ENCODE assay signal across 16 mouse cellular contexts in genomic region chr12:13066604-13067181, GRCm38 (mm10).
DNase-seq lines count a peak whose midpoint lies in the region; ATAC-seq lines count a peak whose summit lies in the region.
"Had no signal": no experiment of that assay in that cellular context is flagged by ENCODE, and none has a peak within 500 bp of the region (broad histone marks: within the 10 kb centered on the region; RNA-seq: fewer than 3 reads in every experiment).

No protein-coding gene starts in this region.

- H3K27me3 ChIP-seq in lung, embryonic 15.5 days: no peaks in the 10 kb centered on the region
- no peaks in the 10 kb centered on the region for H3K27me3 ChIP-seq in embryonic facial prominence, embryonic 10.5 days (replicated peaks; ENCODE audit: low read depth, poor library complexity, severe bottlenecking)
- H3K27me3 ChIP-seq: heart, embryonic 13.5 days; hindbrain, embryonic 15.5 days had no signal

- no peak for DNase-seq in lung, postnatal 14 days
- peak; percentile 74 for DNase-seq in embryonic facial prominence, embryonic 10.5 days (ENCODE audit: low spot score)
- DNase-seq in forelimb bud, embryonic 11.5 days (ENCODE audit: low read depth, low spot score): peak; percentile 78
- DNase-seq in heart, postnatal 36 days: no peak
- DNase-seq in right cerebral cortex, postnatal 14 days: no peak
- DNase-seq: adrenal gland, postnatal 14 days; cerebellum, postnatal 36 days; gastrocnemius, postnatal 10 days had no signal

- intact Hi-C loops in heart, postnatal 36 days (cut with DNase I): no loop called here

- ATAC-seq in lung, embryonic 15.5 days (ENCODE audit: borderline replicate concordance, extremely low read depth, low FRiP score, low TSS enrichment): peak; percentile 55; the same call in 1 of the 2 replicates
- 0 out of 2 replicates have a peak, but pooled peaks have one; percentile 37 for ATAC-seq in megakaryocyte progenitor cell, adult 5-6 weeks (replicated peaks; ENCODE audit: poor library complexity)

- no peak overlapping the region for H3K4me2 ChIP-seq in lung, embryonic 15.5 days
- H3K4me2 ChIP-seq: heart, embryonic 13.5 days; hindbrain, embryonic 15.5 days had no signal

- H3K36me3 ChIP-seq in lung, embryonic 15.5 days: no peaks in the 10 kb centered on the region
- no peaks in the 10 kb centered on the region for H3K36me3 ChIP-seq in embryonic facial prominence, embryonic 10.5 days (replicated peaks)
- H3K36me3 ChIP-seq: heart, embryonic 13.5 days; hindbrain, embryonic 15.5 days had no signal

- no peak overlapping the region for H3K4me3 ChIP-seq in lung, embryonic 15.5 days
- H3K4me3 ChIP-seq in embryonic facial prominence, embryonic 10.5 days: no peak overlapping the region
- H3K4me3 ChIP-seq: erythroblast, embryonic 14.5 days; heart, embryonic 13.5 days; hindbrain, embryonic 15.5 days; left cerebral cortex, adult 2 months; myocyte had no signal

- no peak overlapping the region for H3K27ac ChIP-seq in lung, embryonic 15.5 days
- H3K27ac ChIP-seq in embryonic facial prominence, embryonic 10.5 days (replicated peaks): no peak overlapping the region; the same call in 1 of the 2 replicates
- H3K27ac ChIP-seq: heart, embryonic 13.5 days; hindbrain, embryonic 15.5 days; left cerebral cortex, adult 2 months; stomach, postnatal 0 days had no signal

- H3K9ac ChIP-seq in lung, embryonic 15.5 days: no peak overlapping the region
- H3K9ac ChIP-seq: heart, embryonic 13.5 days; hindbrain, embryonic 15.5 days had no signal

- 34% methylated on average over 6 of the region's 6 CpGs for WGBS in lung, embryonic 15.5 days
- WGBS in embryonic facial prominence, embryonic 10.5 days: 30% methylated on average over 6 of the region's 6 CpGs

- H3K9me3 ChIP-seq in lung, embryonic 15.5 days: no peaks in the 10 kb centered on the region
- H3K9me3 ChIP-seq in embryonic facial prominence, embryonic 10.5 days: peaks cover 4% of the 10 kb centered on the region; the same call in 1 of the 2 replicates
- H3K9me3 ChIP-seq: hindbrain, embryonic 15.5 days had no signal

- peaks cover 9% of the 10 kb centered on the region for H3K4me1 ChIP-seq in lung, embryonic 15.5 days
- H3K4me1 ChIP-seq in embryonic facial prominence, embryonic 10.5 days: peaks cover 19% of the 10 kb centered on the region
- H3K4me1 ChIP-seq: hindbrain, embryonic 15.5 days had no signal

Comparison
In these comparisons a context has a peak if more than half of its experiments do, and no peak if none do; other contexts are left out.
1. DNase-seq: peak in embryonic facial prominence, embryonic 10.5 days (single experiment) and forelimb bud, embryonic 11.5 days (single experiment); none in lung, postnatal 14 days (single experiment), heart, postnatal 36 days (0 of 2) and right cerebral cortex, postnatal 14 days (single experiment).